Mouse (Mus musculus) adrenal gland, postnatal 36 days (tissue): ENCODE results near the gene Unc79. TPM values are rescaled to one million over a fixed set of nuclear protein-coding genes. Genes with fewer than 3 reads are reported as not detected.
A peak's percentile ranks its signal among the peaks of the same experiment; 100 is the strongest.

Source experiments
- DNase-seq, 2 experiments: peaks; one replicate each; pipeline ENCODE4 v3.0.0; 2021; ENCODE audit warnings: mixed read lengths in 1 of 2
- total RNA-seq, 2 experiments: library from RNA; stranded (reverse); gene quantifications; 2 replicates each; pipeline ENCODE4 v1.2.3; 2021

The Unc79 gene
- total RNA-seq, 2 experiments from 2014 or later, result 6.2 TPM

DNA sequence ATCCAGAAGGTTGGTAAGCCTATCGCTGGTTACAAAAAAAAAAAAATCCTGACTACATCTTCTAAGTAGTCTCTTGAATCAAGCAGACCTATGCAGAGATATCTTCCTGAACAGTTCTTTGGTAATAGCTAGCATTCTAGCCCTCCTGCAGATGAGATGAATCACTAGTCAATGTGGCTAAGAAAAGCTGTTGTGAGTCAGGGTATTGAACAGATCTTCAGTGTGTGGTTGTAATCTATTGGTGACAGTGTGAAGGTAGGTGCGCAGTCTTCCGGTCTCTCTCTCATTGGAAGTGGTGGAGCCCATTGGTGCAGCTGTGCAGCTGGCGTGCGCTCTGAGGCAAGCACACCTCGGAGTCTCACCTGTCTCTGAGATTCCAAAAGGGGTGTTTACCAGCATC lies 180.3 kb downstream of the Unc79 start:
- no peak for DNase-seq

DNA sequence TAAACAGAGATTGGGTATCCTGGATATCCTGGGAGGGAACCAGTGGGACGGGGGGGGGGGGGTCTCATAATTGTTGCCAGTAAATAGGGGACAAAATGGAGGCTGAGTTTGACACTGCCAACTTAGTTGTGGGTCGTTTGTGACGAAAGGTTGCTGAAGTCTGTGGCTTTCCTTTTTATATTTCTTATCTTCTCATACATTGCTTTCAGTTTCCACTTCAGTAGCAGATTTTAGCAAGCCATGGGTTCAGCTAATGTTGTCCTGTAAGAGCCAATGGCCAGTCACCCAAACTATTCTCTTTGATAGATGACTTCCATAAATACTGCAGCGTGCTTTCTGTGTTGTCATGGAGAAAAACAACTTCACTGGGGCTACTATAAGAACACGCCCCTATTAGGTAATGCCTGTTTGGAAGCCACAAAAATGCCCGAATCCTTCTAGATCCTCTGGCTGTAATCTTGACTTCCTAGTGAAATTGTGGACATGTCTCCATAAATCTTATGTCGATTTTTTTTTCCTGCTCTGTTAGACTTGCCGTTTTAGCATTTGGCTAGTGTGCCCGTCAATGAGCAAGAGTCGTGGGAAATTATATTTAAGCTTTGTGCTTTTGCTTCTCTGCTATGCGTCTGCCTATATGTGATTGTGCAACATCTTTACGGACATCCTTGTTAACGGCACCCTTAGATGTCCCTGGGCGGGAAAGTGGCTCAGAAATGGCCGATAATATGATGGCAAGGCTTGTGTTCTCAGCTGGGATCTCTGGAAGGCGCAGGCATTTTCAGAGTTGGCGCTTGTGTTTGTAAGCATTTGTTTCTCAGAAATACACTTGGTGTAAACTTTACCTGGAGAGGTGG lies 181.0 kb downstream of the Unc79 start:
- DNase-seq, result peak in 1 of 2 experiments; percentile 11

DNA sequence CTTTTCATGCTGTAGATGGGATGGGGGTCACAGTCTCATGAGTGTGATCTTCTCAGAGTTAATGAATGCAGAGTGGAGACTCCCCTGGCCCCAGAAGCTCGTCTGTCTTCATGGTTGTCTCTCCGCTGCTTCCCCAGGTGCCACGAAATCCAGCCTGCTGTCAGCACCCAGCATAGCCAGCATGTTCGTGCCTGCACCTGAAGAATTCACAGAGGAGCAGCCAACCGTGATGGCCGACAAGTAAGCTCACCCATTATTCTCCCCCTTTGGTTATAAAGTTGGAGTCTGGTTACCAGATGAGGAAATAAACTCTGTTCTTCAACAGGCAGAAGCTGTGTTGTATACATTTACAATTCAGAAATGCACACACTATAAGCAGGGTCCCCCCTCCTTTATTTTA lies 182.8 kb downstream of the Unc79 start:
- no peak for DNase-seq

DNA sequence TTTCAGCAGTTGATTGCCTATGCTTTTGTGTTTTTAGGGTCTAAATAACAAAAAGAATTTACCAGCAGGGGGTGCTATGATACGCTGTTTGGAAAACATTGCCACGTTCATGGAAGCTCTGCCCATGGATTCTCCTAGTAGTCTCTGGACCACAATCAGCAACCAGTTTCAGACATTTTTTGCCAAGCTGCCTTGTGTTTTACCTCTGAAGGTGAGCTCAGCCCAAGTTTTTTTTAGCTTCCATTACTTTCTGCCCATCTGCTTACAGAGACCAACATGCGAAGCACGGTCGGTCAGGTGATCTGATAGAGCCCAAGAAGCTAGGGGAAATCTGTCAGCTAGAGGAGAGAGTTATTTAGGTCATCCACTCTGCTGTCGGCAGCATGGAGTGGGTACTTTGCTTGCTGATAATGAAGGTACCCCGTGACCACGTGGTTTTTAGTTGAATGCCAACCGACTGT lies 193.9 kb downstream of the Unc79 start:
- DNase-seq, result peak in 1 of 2 experiments; percentile 38

DNA sequence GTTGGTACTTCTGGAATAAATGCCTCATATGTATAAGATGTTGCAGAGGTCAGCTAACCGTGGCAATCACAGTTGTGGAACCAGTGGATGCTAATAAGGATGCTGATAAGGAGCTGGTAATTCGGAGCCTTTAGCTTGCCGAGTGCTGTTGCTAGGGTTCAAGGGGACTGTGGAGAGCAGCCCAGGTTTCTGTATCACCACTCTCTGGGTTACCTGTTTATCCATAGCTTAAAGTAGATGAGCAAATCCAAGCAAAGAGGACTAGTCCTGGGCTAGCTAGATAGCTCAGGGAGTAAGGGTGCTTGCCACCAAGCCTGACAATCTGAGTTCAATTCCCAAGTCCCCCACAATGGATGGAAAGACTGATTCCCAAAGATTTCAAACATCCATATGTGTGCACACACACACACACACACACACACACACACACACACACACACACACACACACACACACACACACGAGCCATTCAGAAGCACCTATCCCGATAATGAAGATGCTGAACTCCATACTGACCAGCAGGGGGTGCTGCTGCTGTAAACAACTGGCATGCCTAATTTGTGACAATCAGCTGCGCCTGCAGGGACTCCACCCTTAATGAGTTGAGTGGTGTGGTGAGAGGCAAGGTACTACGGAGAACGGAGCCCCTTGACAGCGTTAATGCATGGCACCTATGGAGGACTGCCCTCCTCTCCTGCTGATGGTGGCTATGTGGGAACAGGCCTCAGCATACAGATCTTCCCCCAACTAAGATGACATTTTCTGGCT lies 195.3 kb downstream of the Unc79 start:
- peak; percentile 64 to 79 for DNase-seq

DNA sequence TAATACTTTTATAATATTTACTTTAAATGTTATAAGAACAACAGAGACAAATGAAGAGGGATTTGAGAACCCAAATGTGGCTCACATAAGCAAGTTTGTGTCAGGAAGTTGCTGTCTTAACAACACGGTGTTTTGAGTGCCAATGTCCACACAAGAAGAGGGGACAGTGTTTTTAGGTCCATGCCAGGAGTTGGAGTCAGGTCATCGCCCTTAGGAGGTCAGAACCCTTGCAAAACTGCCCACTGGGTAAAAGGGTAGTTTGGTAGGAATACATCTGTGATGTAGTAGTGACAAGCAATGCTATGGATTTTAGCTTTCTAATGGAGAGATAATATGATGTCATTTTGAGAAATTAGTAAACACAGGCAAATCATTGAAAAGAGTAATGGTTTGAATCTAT lies 201.6 kb downstream of the Unc79 start:
- DNase-seq, result no peak

DNA sequence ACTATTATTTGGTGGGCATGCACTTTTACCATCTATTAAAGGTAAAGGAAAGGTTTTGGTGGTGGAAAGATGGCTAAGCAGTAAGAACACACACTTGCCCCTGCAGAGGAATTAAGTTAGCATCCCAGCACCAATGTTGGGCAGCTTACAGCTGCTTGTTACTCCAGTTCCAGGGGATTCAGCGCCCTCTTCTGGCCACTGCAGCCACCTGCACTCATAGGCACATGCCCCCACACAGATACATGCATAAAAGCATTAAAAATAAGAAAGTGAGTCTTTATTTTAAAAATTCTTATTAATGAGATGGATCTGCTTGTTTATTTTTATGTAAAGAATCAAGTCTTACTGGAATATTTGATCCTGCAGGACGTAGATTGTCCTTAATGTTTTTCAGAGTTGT lies 206.3 kb downstream of the Unc79 start:
- DNase-seq, result no peak

DNA sequence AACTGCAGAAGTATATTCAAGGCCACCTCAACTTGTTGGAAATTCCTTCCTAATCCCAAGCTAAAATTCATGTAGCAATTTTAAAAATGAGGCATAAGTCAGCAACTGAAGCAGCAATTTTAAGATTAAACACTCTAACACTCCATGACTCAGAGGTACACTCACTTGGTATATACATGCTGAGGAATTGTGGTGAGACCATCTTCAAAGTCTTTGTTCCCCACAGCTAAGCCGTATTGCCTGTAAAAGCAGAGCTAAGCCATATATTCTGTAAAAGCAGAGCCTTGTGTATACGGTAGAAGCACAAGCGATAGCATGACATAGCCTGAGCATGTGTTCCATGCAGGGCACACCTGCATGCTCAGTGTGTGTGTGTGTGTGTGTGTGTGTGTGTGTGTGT lies 206.7 kb downstream of the Unc79 start:
- no peak for DNase-seq

DNA sequence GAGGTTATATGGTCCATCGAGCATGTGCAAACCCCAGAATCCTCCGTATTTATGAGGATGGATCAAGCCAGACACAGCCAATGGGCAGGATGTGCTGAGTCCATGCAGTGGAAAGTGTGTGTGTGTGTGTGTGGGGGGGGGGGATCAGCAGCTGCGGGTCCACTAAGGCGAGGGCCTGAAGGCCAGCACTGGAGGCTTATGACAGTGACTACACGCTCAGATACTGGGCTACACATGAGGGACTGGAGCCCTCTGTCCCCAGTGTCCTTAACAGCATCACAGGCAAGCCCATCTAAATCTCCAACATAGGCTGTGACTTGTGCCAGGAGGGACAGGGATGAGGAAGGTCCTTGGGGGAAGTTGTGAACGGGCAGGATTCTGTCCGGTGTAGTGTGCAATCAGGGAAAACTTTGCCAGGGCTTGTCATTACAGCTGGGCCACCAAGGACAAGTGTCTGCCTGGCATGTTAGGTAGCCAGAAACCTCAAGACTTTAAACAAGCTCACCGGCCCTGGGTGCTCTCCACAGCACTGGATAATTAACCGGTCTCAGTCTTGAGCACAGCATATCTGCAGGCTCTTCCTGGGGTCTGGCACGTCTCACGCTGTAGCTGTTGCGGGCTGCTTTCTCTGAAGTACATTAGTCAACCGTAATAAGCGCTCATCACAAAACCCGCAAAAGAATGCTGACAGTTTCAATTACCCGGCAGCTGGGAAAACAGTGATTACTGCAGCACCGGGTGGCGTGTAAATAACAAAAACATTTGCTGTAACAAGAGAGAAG lies 208.7 kb downstream of the Unc79 start:
- no peak for DNase-seq

DNA sequence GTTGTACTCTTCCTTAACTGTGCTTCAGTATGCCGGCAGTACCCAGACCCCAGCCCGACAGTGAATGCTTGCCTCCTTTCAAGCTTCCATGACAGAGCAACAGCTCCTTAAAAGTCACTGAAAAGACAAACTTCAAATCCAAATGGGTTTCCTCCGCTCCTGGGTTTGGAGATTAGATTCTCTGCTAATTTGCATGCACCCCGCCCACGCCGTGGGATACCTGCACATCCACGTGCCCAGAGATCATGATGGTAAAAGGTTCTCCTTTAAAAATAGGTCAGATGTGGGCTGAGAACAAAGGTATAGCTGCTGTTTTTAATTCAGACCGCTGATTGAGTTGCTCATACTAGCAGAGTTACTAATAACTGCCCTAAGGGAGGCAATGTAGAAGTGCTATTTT lies 210.4 kb downstream of the Unc79 start:
- no peak for DNase-seq

DNA sequence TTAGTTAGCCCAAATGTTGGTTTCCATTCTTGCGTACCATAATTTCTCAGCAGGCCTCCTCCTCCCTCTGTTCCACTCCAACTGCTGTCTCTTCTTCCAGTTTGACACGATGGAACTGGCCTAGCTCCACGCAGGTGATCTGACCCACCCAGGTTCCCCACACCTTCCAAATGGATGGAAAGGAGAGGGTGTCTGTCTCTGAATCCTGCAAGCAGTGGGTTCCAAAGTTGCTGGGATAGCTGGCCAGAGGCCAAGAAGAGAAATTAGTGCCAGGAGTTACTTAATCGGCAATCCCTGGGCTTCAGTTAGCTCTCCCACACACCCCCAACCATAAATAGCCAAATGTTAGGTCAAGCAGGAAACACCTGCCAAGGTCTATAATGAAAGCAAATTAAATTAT lies 212.1 kb downstream of the Unc79 start:
- DNase-seq, result no peak

DNA sequence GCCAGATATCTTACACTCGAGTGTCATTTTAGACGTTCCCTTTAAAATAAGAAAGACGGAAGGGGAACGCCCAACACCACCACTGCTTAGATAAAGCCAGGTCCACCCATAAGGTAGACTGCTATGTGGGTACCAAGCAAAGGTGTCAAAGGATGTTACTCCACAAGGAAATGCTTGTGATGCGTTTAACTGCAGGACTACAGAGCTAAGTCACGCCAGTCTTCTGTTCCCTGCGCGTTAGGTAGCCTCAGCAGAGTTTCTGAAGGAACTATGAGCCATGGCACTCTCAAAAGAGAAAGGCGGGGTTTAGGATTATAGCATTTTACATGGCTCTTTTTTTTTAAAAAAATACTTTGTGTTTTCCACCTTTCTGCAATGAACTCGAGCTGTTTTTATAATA lies 214.9 kb downstream of the Unc79 start:
- DNase-seq, result no peak

DNA sequence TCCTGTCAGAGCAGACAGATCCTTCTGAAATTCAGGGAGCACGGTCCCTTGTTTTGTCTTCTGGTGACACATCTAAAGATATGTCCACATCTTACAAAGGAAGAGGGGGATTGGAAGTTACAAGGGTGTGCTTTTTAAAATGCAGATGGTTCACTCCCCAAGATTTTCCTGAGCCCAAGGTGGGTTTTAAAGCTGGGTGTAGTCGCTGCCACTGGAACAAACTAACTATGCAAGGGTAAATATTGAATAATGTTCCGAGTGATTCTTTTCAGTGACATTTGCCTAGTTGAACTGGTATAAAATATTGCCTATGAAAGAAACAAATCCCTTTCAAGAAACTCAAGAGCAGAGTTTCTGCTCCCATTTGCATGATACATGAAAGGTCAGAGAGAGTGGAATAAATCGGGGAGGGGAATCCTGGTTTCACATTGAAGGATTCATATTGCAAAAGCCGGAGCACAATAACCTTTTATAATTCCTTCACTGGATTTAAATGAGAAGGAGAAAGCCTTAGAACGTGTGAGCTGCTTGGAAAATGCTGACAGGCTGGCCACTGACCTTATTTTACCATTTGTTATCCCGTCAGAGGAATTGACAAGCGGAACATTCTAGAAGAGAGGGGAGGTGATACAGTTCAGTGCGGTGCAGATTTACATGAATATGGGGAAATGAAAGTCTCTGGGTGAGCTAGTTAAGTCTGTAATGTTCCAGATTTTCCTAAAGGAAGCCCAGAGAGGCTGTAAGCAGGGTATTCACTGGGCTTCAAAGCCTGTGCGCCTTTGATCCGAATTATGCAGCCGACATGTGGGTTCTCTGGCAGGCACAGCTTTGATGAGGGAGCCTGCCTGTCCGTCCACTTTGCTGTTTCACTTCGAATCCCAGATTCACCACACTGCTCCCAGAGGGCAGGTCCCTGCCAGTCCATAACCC lies 215.7 kb downstream of the Unc79 start:
- DNase-seq, result no peak

DNA sequence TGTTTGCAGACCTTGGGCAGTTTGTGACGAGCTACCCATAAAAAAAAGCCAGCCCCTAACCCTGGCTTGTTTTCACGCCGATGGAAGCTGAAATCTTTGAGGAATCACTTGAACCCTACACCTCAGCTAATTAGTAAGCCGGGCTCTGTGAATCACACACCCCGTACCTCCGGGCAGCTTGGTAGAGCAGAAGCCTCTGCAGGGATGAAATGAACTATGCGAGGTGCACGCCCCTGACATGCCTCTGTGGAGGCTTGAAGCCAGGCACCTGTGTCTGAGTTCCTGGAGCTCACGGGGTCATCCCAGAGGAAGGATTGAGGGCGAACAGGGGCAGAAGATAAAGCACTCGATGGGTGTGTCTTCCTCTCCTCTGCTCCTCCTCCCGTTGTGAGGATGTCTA lies 220.2 kb downstream of the Unc79 start:
- DNase-seq, result no peak

DNA sequence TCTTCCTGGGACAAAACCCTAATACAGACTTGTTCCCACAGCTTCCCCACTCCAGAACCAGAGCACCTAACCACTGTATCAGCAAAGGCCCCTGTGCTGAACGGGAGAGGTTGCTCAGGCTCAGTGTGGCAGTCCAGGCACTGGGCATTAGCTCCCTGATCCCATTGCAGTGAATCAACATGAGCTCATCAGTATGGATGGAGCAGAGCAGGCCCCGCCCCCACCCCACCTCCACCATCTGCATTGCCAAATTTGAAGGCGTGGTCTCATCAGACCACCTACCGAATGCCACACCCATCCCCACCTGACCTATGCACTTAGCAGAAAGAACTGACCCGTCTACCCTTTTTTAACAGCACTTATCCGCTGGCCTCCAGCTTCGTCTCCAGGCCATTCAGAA lies 234.4 kb downstream of the Unc79 start:
- DNase-seq, result no peak

DNA sequence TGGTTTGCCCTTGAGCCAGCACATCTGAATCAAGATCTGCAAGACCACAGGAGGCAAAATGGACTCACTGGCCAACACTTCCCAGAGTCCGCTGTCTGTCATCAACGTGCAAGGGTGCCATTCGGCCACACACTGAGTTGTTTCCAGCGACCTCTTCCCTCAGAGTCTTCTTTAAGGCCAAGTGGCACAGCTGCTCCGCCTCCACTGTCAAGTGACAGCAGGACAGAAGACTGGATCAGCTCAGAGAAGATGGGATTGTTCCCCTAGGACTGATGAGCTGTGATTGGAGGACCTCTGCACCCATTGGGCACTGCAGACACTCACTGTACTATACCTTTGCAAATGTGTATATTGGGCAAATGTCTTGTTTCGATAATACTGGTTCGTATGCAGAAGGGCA lies 238.4 kb downstream of the Unc79 start:
- no peak for DNase-seq

DNA sequence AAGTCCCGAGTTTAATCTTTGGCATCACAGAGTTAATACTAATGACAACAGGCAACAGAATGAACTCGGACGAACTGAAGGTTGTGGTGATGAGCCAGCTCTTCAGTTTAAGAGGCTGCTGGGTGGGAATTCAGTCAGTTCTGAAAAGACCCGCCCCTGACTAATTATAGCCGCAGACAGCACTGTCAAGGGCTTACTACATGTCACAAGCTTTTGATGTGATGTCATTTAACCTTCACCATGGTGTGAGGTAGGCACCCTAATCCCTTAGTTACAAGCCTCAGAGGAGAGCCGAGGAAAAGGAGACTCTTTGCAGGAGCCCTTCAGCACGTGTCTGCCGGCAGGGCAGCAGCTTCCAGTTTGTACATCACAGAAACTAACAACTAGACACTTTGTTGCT lies 239.6 kb downstream of the Unc79 start:
- DNase-seq, result no peak

DNA sequence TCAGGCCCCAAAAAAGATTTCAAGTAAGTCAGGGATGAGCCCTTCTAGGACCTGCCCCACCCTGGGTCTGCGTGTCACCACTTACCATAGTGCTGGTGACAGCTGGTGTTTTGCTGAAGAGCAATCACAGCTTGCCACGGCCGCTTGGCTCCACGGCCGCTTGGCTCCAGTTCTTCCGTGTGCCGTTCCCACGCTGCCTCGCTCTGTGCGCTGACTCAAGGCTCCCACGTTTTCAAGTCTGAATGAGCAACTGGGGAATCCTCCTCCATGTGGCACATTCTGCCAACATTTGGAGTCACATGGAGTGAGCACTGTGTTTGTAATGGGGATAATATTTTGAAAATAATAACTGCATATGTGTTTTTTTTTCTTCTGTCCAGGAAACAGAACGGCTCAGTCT lies 241.1 kb downstream of the Unc79 start:
- DNase-seq, result no peak

DNA sequence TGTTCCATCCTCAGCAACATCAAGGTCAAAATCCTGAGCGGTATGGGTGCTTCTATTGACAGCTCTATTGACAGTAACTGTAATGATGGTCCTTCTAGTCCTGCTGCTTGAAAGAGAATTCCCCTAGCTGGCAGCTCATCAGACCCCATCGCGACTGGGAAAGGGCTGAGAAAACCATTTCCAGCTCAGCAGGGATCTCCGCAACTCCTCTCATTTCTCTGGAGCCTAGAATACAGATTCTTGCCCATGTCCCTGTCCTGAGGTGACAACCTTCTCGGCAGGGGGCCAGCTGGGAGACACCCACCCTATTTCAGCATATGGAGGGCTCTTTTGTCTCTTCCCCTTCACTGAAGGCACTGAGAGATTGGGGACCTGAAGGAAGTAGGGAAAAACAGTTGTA lies 244.3 kb downstream of the Unc79 start:
- no peak for DNase-seq

DNA sequence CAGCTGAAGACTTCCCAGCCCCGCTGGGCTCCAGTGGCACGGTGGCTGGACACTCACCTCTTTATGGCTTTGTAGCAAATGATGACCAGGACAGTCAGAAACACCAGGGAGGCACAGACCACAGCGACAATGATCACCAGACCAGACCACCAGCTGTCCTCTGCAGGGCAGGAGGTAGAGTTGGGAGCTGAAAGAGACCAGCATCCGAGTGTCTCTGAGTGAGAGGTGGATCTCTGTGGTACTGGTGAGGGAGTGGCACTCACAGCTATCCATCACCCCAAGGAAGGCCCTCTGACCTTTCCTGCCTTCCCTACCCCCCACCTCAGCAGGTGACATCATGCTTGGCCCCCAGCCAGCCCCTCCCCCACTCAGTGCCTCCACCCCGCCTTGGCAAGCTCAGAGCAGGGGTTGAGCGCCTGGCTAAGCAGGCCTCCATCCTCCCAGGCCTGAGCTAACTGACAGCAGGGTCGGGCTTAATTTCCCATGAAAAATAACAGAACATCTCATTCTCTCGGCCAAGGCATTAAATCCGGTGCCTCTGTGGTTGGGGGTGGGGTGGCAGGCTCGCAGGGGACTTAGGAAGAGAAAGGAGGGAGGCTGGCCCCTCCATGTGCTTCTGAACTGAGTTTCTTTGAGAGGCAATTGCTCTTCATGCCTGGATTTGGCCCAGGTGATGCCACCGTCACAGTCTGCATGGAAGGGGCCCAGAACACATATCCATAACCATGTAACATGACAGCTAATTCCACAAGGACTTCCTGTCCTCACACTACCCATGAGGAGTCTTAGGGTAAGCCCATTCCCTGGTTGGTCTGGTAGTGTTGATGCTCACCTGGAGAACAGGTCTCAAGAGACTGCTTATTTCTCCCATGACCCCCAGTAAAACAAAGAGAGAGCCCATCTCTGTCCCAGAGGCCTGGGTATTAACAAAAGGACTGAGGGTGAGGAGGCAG lies 254.2 kb downstream of the Unc79 start:
- DNase-seq, result peak; percentile 70 to 75
